Comparison of ENCODE assay signal across 11 mouse cellular contexts in genomic region chr11:117823411-117823810, GRCm38 (mm10). TPM values are rescaled to one million over a fixed set of nuclear protein-coding genes. Genes with fewer than 3 reads are reported as not detected.
DNase-seq lines count a peak whose midpoint lies in the region; ATAC-seq and TF ChIP-seq lines count a peak whose summit lies in the region.
"Had no signal": no experiment of that assay in that cellular context is flagged by ENCODE, and none has a peak within 500 bp of the region (broad histone marks: within the 10 kb centered on the region; RNA-seq: fewer than 3 reads in every experiment).

No protein-coding gene starts in this region.

- DNase-seq in gastrocnemius, adult 2 months: no peak
- DNase-seq in gastrocnemius, adult 8-10 months (ENCODE audit: low spot score in 2 of 2): no peak
- DNase-seq in limb, embryonic 10.5 days (ENCODE audit: low spot score): no peak
- no peak for DNase-seq in left cerebral cortex, adult 18-20 months (ENCODE audit: low spot score in 2 of 2)
- no peak for DNase-seq in adrenal gland, postnatal 25 days
- DNase-seq: embryo, embryonic 11 days had no signal

- peaks cover 50% of the 10 kb centered on the region for H3K36me3 ChIP-seq in limb, embryonic 13.5 days
- H3K36me3 ChIP-seq in limb, embryonic 10.5 days: peaks cover 60% of the 10 kb centered on the region
- peaks cover 12% of the 10 kb centered on the region for H3K36me3 ChIP-seq in small intestine, adult 2 months (ENCODE audit: control insufficient read depth, insufficient read depth, low read length)
- H3K36me3 ChIP-seq: neural tube, embryonic 15.5 days had no signal

- 94% methylated on average over 6 of the region's 6 CpGs for WGBS in limb, embryonic 13.5 days
- 92% methylated on average over 6 of the region's 6 CpGs for WGBS in limb, embryonic 10.5 days
- 67% methylated on average over 6 of the region's 6 CpGs for WGBS in small intestine, adult 2 months

- H3K9me3 ChIP-seq in limb, embryonic 13.5 days: no peaks in the 10 kb centered on the region
- H3K9me3 ChIP-seq in limb, embryonic 10.5 days (replicated peaks): no peaks in the 10 kb centered on the region
- H3K9me3 ChIP-seq: midbrain, embryonic 13.5 days; neural tube, embryonic 15.5 days had no signal

- peak overlapping the region; percentile 97 for H3K27ac ChIP-seq in gastrocnemius, adult 2 months
- no peak overlapping the region; the same call in 1 of the 2 replicates for H3K27ac ChIP-seq in limb, embryonic 13.5 days
- H3K27ac ChIP-seq in limb, embryonic 10.5 days: no peak overlapping the region
- H3K27ac ChIP-seq in embryonic fibroblast, embryonic 13.5 days (ENCODE audit: insufficient read depth, low read length): peak overlapping the region; percentile 95
- peak overlapping the region; percentile 85; the same call in 1 of the 2 replicates for H3K27ac ChIP-seq in small intestine, adult 2 months (ENCODE audit: insufficient read depth, low read depth, low read length)
- H3K27ac ChIP-seq: midbrain, embryonic 13.5 days had no signal

- intact Hi-C loops in gastrocnemius, adult 2 months (cut with DNase I): no loop called here

- H3K4me1 ChIP-seq in limb, embryonic 13.5 days: peaks cover 55% of the 10 kb centered on the region
- H3K4me1 ChIP-seq in limb, embryonic 10.5 days: peaks cover 70% of the 10 kb centered on the region
- H3K4me1 ChIP-seq in embryonic fibroblast, embryonic 13.5 days (ENCODE audit: control insufficient read depth, insufficient read depth, low read length): peaks cover 30% of the 10 kb centered on the region
- H3K4me1 ChIP-seq in small intestine, adult 2 months (ENCODE audit: control insufficient read depth, insufficient read depth, insufficient read length, low read length): peaks cover 40% of the 10 kb centered on the region

- H3K4me2 ChIP-seq in limb, embryonic 13.5 days (replicated peaks): no peak overlapping the region

- no peak overlapping the region for H3K9ac ChIP-seq in limb, embryonic 13.5 days
- H3K9ac ChIP-seq: neural tube, embryonic 15.5 days had no signal

- ATAC-seq in limb, embryonic 13.5 days (ENCODE audit: low FRiP score, low read depth): no peak

- no peak for TF ChIP-seq POLR2A in embryonic fibroblast, embryonic 13.5 days (IDR thresholded peaks at IDR 0.05; ENCODE audit: low read depth, low read length)
- no peak for TF ChIP-seq POLR2A in small intestine, adult 2 months (IDR thresholded peaks at IDR 0.05; ENCODE audit: low read depth, low read length)

- H3K4me3 ChIP-seq in gastrocnemius, adult 2 months: no peak overlapping the region
- H3K4me3 ChIP-seq in limb, embryonic 13.5 days: peak overlapping the region; percentile 63; the same call in 1 of the 2 replicates
- H3K4me3 ChIP-seq in limb, embryonic 10.5 days: no peak overlapping the region
- H3K4me3 ChIP-seq in embryonic fibroblast, embryonic 13.5 days (ENCODE audit: insufficient read depth, low read length): no peak overlapping the region
- H3K4me3 ChIP-seq in small intestine, adult 2 months (ENCODE audit: low read depth, low read length): no peak overlapping the region

- H3K27me3 ChIP-seq in limb, embryonic 13.5 days: no peaks in the 10 kb centered on the region
- no peaks in the 10 kb centered on the region for H3K27me3 ChIP-seq in limb, embryonic 10.5 days (ENCODE audit: low read depth, poor library complexity, severe bottlenecking)
- H3K27me3 ChIP-seq in small intestine, adult 2 months (ENCODE audit: control insufficient read depth, insufficient read depth, low read length): no peaks in the 10 kb centered on the region
- H3K27me3 ChIP-seq: midbrain, embryonic 13.5 days; neural tube, embryonic 15.5 days had no signal

- TF ChIP-seq CTCF in gastrocnemius, adult 2 months (IDR thresholded peaks at IDR 0.05): no peak
- TF ChIP-seq CTCF in embryonic fibroblast, embryonic 13.5 days (IDR thresholded peaks at IDR 0.05; ENCODE audit: borderline replicate concordance, insufficient read depth, low read length): no peak
- no peak for TF ChIP-seq CTCF in small intestine, adult 2 months (IDR thresholded peaks at IDR 0.05; ENCODE audit: extremely low read depth, insufficient read length, insufficient replicate concordance, low read depth, low read length)

RNA-seq across cellular contexts. Expression of gene Afmid, which starts 2.3 kb away (rescaled TPM):
- 1 to 10 TPM; 3.1 to 3.3 TPM for total RNA-seq in gastrocnemius, adult 2 months (2021)
- 1 to 10 TPM; 2.0 to 4.6 (median 3.4) TPM for total RNA-seq in gastrocnemius, adult 8-10 months (2022)
- 5.6 and 6.2 TPM in 2 replicates for polyA plus RNA-seq in limb, embryonic 13.5 days (2015; fragmentation: Nextera tagmentation; extraction: Ambion mirVana)
- polyA plus RNA-seq in limb, embryonic 10.5 days (2016; fragmentation: Nextera tagmentation; extraction: Ambion mirVana): 2.4 and 3.3 TPM in 2 replicates
- 5.6 and 6.4 TPM in 2 replicates for polyA plus RNA-seq in embryonic fibroblast, embryonic 13.5 days (2011; ENCODE audit: insufficient read length, low read depth, missing spikeins)
- polyA plus RNA-seq in small intestine, adult 2 months (2012; rRNA removed): 4.3 and 11.1 TPM in 2 replicates
- total RNA-seq in left cerebral cortex, adult 18-20 months (2021): 1 to 10 TPM; 4.1 to 6.3 TPM
- 10.1 and 13.2 TPM in 2 replicates for total RNA-seq in adrenal gland, postnatal 25 days (2021)

RNA-seq across cellular contexts. Expression of gene Tk1, which starts 2.5 kb away (rescaled TPM):
- total RNA-seq in gastrocnemius, adult 2 months (2021): 1 to 10 TPM; 2.5 to 2.8 TPM
- 1 to 10 TPM; 2.5 to 5.4 (median 4.1) TPM for total RNA-seq in gastrocnemius, adult 8-10 months (2022)
- 133 and 137 TPM in 2 replicates for polyA plus RNA-seq in limb, embryonic 13.5 days (2015; fragmentation: Nextera tagmentation; extraction: Ambion mirVana)
- polyA plus RNA-seq in limb, embryonic 10.5 days (2016; fragmentation: Nextera tagmentation; extraction: Ambion mirVana): 170 and 183 TPM in 2 replicates
- polyA plus RNA-seq in embryonic fibroblast, embryonic 13.5 days (2011; ENCODE audit: insufficient read length, low read depth, missing spikeins): 48.4 and 61.9 TPM in 2 replicates
- polyA plus RNA-seq in small intestine, adult 2 months (2012; rRNA removed): 22.8 and 52.2 TPM in 2 replicates
- total RNA-seq in left cerebral cortex, adult 18-20 months (2021): under 1 TPM; 0.84 to 0.98 TPM
- total RNA-seq in adrenal gland, postnatal 25 days (2021): 14.3 and 18.4 TPM in 2 replicates

RNA-seq across cellular contexts. Expression of gene Gm20708, which starts 13.9 kb away (rescaled TPM):
- total RNA-seq in gastrocnemius, adult 2 months (2021): 1 to 10 TPM in 1 of 2 experiments, under 1 TPM in 1; 0.86 to 1.6 TPM
- 1 to 10 TPM in 2 of 4 experiments, under 1 TPM in 1, not detected in 1; 0.46 to 1.2 (median 1.1) TPM for total RNA-seq in gastrocnemius, adult 8-10 months (2022)
- 0.60 and 0.72 TPM in 2 replicates for polyA plus RNA-seq in limb, embryonic 13.5 days (2015; fragmentation: Nextera tagmentation; extraction: Ambion mirVana)
- 0.23 and 0.58 TPM in 2 replicates for polyA plus RNA-seq in limb, embryonic 10.5 days (2016; fragmentation: Nextera tagmentation; extraction: Ambion mirVana)
- polyA plus RNA-seq in embryonic fibroblast, embryonic 13.5 days (2011; ENCODE audit: insufficient read length, low read depth, missing spikeins): 0.49 TPM in 1 of 2 replicates, not detected in the other
- polyA plus RNA-seq in small intestine, adult 2 months (2012; rRNA removed): 0.06 TPM in 1 of 2 replicates, not detected in the other
- 1 to 10 TPM in 1 of 2 experiments, under 1 TPM in 1; 0.86 to 2.6 TPM for total RNA-seq in left cerebral cortex, adult 18-20 months (2021)
- 1.00 and 1.8 TPM in 2 replicates for total RNA-seq in adrenal gland, postnatal 25 days (2021)

RNA-seq across cellular contexts. Expression of gene Syngr2, which starts 13.9 kb away (rescaled TPM):
- 100 to 1,000 TPM; 169 to 173 TPM for total RNA-seq in gastrocnemius, adult 2 months (2021)
- total RNA-seq in gastrocnemius, adult 8-10 months (2022): 100 to 1,000 TPM; 182 to 198 (median 184) TPM
- polyA plus RNA-seq in limb, embryonic 13.5 days (2015; fragmentation: Nextera tagmentation; extraction: Ambion mirVana): 38.4 and 39.5 TPM in 2 replicates
- polyA plus RNA-seq in limb, embryonic 10.5 days (2016; fragmentation: Nextera tagmentation; extraction: Ambion mirVana): 24.4 and 31.3 TPM in 2 replicates
- 66.9 and 68.6 TPM in 2 replicates for polyA plus RNA-seq in embryonic fibroblast, embryonic 13.5 days (2011; ENCODE audit: insufficient read length, low read depth, missing spikeins)
- 183 and 229 TPM in 2 replicates for polyA plus RNA-seq in small intestine, adult 2 months (2012; rRNA removed)
- total RNA-seq in left cerebral cortex, adult 18-20 months (2021): 10 to 100 TPM in 1 of 2 experiments, 1 to 10 TPM in 1; 9.3 to 15.8 TPM
- 98.3 and 108 TPM in 2 replicates for total RNA-seq in adrenal gland, postnatal 25 days (2021)

RNA-seq across cellular contexts. Expression of gene Birc5, which starts 25.6 kb away (rescaled TPM):
- not detected for total RNA-seq in gastrocnemius, adult 2 months (2021)
- total RNA-seq in gastrocnemius, adult 8-10 months (2022): under 1 TPM in 1 of 4 experiments, not detected in 3; 0.24 TPM
- 307 and 322 TPM in 2 replicates for polyA plus RNA-seq in limb, embryonic 13.5 days (2015; fragmentation: Nextera tagmentation; extraction: Ambion mirVana)
- polyA plus RNA-seq in limb, embryonic 10.5 days (2016; fragmentation: Nextera tagmentation; extraction: Ambion mirVana): 395 and 434 TPM in 2 replicates
- 73.3 and 86.8 TPM in 2 replicates for polyA plus RNA-seq in embryonic fibroblast, embryonic 13.5 days (2011; ENCODE audit: insufficient read length, low read depth, missing spikeins)
- 4.3 and 9.5 TPM in 2 replicates for polyA plus RNA-seq in small intestine, adult 2 months (2012; rRNA removed)
- under 1 TPM; 0.65 to 0.87 TPM for total RNA-seq in left cerebral cortex, adult 18-20 months (2021)
- 5.2 and 8.5 TPM in 2 replicates for total RNA-seq in adrenal gland, postnatal 25 days (2021)

Comparison
In these comparisons a context has a peak if more than half of its experiments do, and no peak if none do; other contexts are left out.
1. H3K27ac ChIP-seq: peak in gastrocnemius, adult 2 months (single experiment), embryonic fibroblast, embryonic 13.5 days (single experiment) and small intestine, adult 2 months (single experiment); none in limb, embryonic 13.5 days (single experiment) and limb, embryonic 10.5 days (single experiment).